Mouse (Mus musculus): Measurements from ENCODE around the gene Ccdc122.
"Not testable (repeated sequence)": the region's sequence is repeated elsewhere in the genome, so short reads cannot be mapped to it uniquely, and the experiment has no call there.

The Ccdc122 gene

GRCm38 (mm10) chr14:77036226-77037046 is at the start of gene Ccdc122, which contains the start of gene Lacc1:
TSS of gene Ccdc122 (plus strand) at chr14:77036772.
TSS of gene Lacc1 (minus strand) at chr14:77036904.
- peak; percentile 59 for DNase-seq (ENCODE audit: low read depth, low spot score)

- DNase-seq (ENCODE audit: low read depth, low spot score): not testable (repeated sequence)
These were observed 46.2 kb upstream of the Ccdc122 start for GRCm38 (mm10) chr14:76990351-76990750.

GRCm38 (mm10) chr14:77004740-77005139 is 31.8 kb upstream of the Ccdc122 start:
- no peak for DNase-seq (ENCODE audit: low read depth, low spot score)

- DNase-seq (ENCODE audit: low read depth, low spot score): no peak
These were observed 31.0 kb upstream of the Ccdc122 start for GRCm38 (mm10) chr14:77005566-77005965.

GRCm38 (mm10) chr14:77008238-77008637 is 28.3 kb upstream of the Ccdc122 start:
- peak; percentile 89 for DNase-seq (ENCODE audit: low read depth, low spot score)

GRCm38 (mm10) chr14:77011804-77012203 is 24.8 kb upstream of the Ccdc122 start:
- peak; percentile 72 for DNase-seq (ENCODE audit: low read depth, low spot score)

- DNase-seq (ENCODE audit: low read depth, low spot score): not testable (repeated sequence)
These were observed 19.8 kb upstream of the Ccdc122 start for GRCm38 (mm10) chr14:77016783-77017182.

GRCm38 (mm10) chr14:77017211-77017610 is 19.4 kb upstream of the Ccdc122 start:
- peak; percentile 1 for DNase-seq (ENCODE audit: low read depth, low spot score)

GRCm38 (mm10) chr14:77024499-77024898 is 12.1 kb upstream of the Ccdc122 start:
- no peak for DNase-seq (ENCODE audit: low read depth, low spot score)

GRCm38 (mm10) chr14:77029319-77030054 is 7.1 kb upstream of the Ccdc122 start:
- no peak for DNase-seq (ENCODE audit: low read depth, low spot score)

- no peak for DNase-seq (ENCODE audit: low read depth, low spot score)
These were observed 5.8 kb upstream of the Ccdc122 start for GRCm38 (mm10) chr14:77030808-77031207.

GRCm38 (mm10) chr14:77032433-77032832 is 4.1 kb upstream of the Ccdc122 start:
- DNase-seq (ENCODE audit: low read depth, low spot score): no peak

- no peak for DNase-seq (ENCODE audit: low read depth, low spot score)
These were observed 3.2 kb upstream of the Ccdc122 start for GRCm38 (mm10) chr14:77033391-77033790.

GRCm38 (mm10) chr14:77034175-77034915 is 2.2 kb upstream of the Ccdc122 start:
- DNase-seq (ENCODE audit: low read depth, low spot score): peak; percentile 23

GRCm38 (mm10) chr14:77034970-77035369 is 1.6 kb upstream of the Ccdc122 start:
- DNase-seq (ENCODE audit: low read depth, low spot score): no peak

GRCm38 (mm10) chr14:77037330-77037729 is 758 bp downstream of the Ccdc122 start:
- peak; percentile 14 for DNase-seq (ENCODE audit: low read depth, low spot score)

GRCm38 (mm10) chr14:77037832-77038425 is 1.4 kb downstream of the Ccdc122 start:
- no peak for DNase-seq (ENCODE audit: low read depth, low spot score)

GRCm38 (mm10) chr14:77053288-77053687 is 16.7 kb downstream of the Ccdc122 start:
- DNase-seq (ENCODE audit: low read depth, low spot score): no peak

GRCm38 (mm10) chr14:77069361-77069760 is 32.8 kb downstream of the Ccdc122 start:
- DNase-seq (ENCODE audit: low read depth, low spot score): peak; percentile 75

GRCm38 (mm10) chr14:77081248-77081647 is 44.7 kb downstream of the Ccdc122 start:
- no peak for DNase-seq (ENCODE audit: low read depth, low spot score)

- peak; percentile 19 for DNase-seq (ENCODE audit: low read depth, low spot score)
These were observed 63.7 kb downstream of the Ccdc122 start for GRCm38 (mm10) chr14:77100285-77100684.
